Mouse (Mus musculus) liver, embryonic 15.5 days (tissue): Measurements from ENCODE around the gene Mtcl1. TPM values are rescaled to one million over a fixed set of nuclear protein-coding genes. Genes with fewer than 3 reads are reported as not detected.

ENCODE experiments used
- ATAC-seq: fragments of 200-750 bp; cut with Nextera tagmentation; 2 replicates; pipeline ENCODE4 v1.8.0; 2017; ENCODE audit warnings: moderate number of reproducible peaks, mild to moderate bottlenecking, moderate library complexity; ENCODE audit not compliant: insufficient read depth
- H3K27ac ChIP-seq: fragments of 300-500 bp; sonication (generic); replicated peaks from 2 replicates; pipeline ENCODE4 v1.5.1; 2015; ENCODE audit warnings: mild to moderate bottlenecking, inconsistent platforms
- H3K27me3 ChIP-seq: fragments of 300-500 bp; sonication (generic); 2 replicates; pipeline ENCODE4 v1.6.1; 2015; ENCODE audit warnings: mild to moderate bottlenecking, inconsistent platforms
- H3K36me3 ChIP-seq: fragments of 300-500 bp; sonication (generic); replicated peaks from 2 replicates; pipeline ENCODE4 v1.6.1; 2015; ENCODE audit warnings: moderate library complexity, mild to moderate bottlenecking, inconsistent platforms
- H3K4me1 ChIP-seq: fragments of 300-500 bp; sonication (generic); replicated peaks from 2 replicates; pipeline ENCODE4 v1.6.1; 2015; ENCODE audit warnings: inconsistent platforms
- H3K4me2 ChIP-seq: fragments of 300-500 bp; sonication (generic); 2 replicates; pipeline ENCODE4 v1.6.1; 2015; ENCODE audit warnings: moderate library complexity, mild to moderate bottlenecking, inconsistent platforms
- H3K4me3 ChIP-seq: fragments of 300-500 bp; sonication (generic); replicated peaks from 2 replicates; pipeline ENCODE4 v1.5.1; 2015; ENCODE audit warnings: mild to moderate bottlenecking, inconsistent platforms
- H3K9ac ChIP-seq: fragments of 300-500 bp; sonication (generic); 2 replicates; pipeline ENCODE4 v1.6.1; 2015; ENCODE audit warnings: moderate library complexity, mild to moderate bottlenecking, inconsistent platforms
- H3K9me3 ChIP-seq: fragments of 300-500 bp; sonication (generic); replicated peaks from 2 replicates; pipeline ENCODE4 v1.6.1; 2016; ENCODE audit warnings: inconsistent platforms
- WGBS: fragments of 180-500 bp; shearing (Covaris S2); methylation state at CpG from one replicate; pipeline ENCODE4 v1.1.7; 2015; ENCODE audit warnings: mixed read lengths; ENCODE audit not compliant: insufficient replicate concordance; 5-methylcytosine and 5-hydroxymethylcytosine counted together
- polyA plus RNA-seq: library from polyadenylated mRNA; unstranded; fragments of >200 nt; fragmentation: Nextera tagmentation; extraction: Ambion mirVana; gene quantifications from 2 replicates; pipeline ENCODE4 v1.2.1, GENCODE M21; 2015

Gene Mtcl1
- polyA plus RNA-seq, 1 experiment from 2014 or later = 0.12 TPM

DNA sequence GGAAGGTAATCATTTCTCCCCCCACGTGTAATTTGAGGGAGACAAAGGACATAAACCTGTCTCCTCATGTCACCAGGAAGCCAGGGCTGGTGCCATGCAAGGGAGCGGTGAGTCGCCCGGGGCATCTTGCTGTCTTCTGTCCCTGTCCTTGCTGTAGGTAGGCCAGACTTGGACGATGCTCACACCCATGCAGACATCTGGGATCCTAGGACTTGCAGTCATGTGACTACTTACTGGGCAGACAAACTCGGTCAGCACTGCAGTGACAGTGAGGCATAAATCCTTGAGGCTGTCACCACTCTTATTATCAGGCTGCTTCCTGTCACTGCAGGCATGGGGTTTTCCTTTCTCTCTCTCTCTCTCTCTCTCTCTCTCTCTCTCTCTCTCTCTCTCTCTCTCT, 107.9 kb downstream of the Mtcl1 start:
- no peak for ATAC-seq
- Histone ChIP-seq H3K9ac (no peak overlapping the region), H3K4me1 (no peaks in the 10 kb centered on the region), H3K4me3 (no peak overlapping the region), H3K9me3 (no peaks in the 10 kb centered on the region), H3K4me2 (no peak overlapping the region), H3K36me3 (no peaks in the 10 kb centered on the region), H3K27me3 (no peaks in the 10 kb centered on the region), H3K27ac (no peak overlapping the region)
- 60% methylated on average over 6 of the region's 6 CpGs for WGBS

GRCm38 (mm10) chr17:66340798-66341197, 108.8 kb downstream of the Mtcl1 start:
- Histone ChIP-seq H3K4me2 (no peak overlapping the region), H3K27me3 (no peaks in the 10 kb centered on the region), H3K27ac (no peak overlapping the region), H3K4me1 (no peaks in the 10 kb centered on the region), H3K9ac (no peak overlapping the region), H3K36me3 (no peaks in the 10 kb centered on the region), H3K9me3 (no peaks in the 10 kb centered on the region), H3K4me3 (no peak overlapping the region)
- ATAC-seq = no peak
- WGBS = 43% methylated on average over 12 of the region's 12 CpGs

GRCm38 (mm10) chr17:66337929-66338328, 111.6 kb downstream of the Mtcl1 start:
- no peak for ATAC-seq
- Histone ChIP-seq H3K4me2 (no peak overlapping the region), H3K9me3 (no peaks in the 10 kb centered on the region), H3K9ac (no peak overlapping the region), H3K4me1 (no peaks in the 10 kb centered on the region), H3K36me3 (no peaks in the 10 kb centered on the region), H3K4me3 (no peak overlapping the region), H3K27ac (no peak overlapping the region), H3K27me3 (no peaks in the 10 kb centered on the region)
- WGBS = 79% methylated on average over 13 of the region's 13 CpGs

DNA sequence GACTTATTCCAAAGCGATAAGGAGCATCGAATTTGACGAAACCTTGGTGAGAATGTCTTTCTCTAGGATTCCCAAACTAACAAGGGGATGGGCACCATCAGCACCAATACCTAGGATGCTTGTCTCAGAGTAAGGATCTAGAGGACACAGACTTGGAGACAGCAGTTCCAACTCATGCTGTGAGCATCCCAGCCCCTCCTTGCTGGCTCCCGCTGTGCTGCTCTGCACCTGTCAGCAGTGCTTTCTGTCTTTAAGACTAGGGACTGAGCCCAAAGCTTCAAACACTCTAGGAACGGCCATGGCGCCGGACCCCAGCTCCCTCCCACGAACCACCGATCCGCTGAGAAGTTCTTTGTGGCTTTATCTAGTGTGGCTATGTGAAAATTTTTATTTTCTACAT, 114.0 kb downstream of the Mtcl1 start:
- Histone ChIP-seq H3K4me3 (no peak overlapping the region), H3K36me3 (no peaks in the 10 kb centered on the region), H3K9me3 (no peaks in the 10 kb centered on the region), H3K27me3 (no peaks in the 10 kb centered on the region), H3K4me1 (no peaks in the 10 kb centered on the region), H3K9ac (no peak overlapping the region), H3K4me2 (no peak overlapping the region), H3K27ac (no peak overlapping the region)
- ATAC-seq = no peak
- WGBS = 77% methylated on average over 10 of the region's 10 CpGs

DNA sequence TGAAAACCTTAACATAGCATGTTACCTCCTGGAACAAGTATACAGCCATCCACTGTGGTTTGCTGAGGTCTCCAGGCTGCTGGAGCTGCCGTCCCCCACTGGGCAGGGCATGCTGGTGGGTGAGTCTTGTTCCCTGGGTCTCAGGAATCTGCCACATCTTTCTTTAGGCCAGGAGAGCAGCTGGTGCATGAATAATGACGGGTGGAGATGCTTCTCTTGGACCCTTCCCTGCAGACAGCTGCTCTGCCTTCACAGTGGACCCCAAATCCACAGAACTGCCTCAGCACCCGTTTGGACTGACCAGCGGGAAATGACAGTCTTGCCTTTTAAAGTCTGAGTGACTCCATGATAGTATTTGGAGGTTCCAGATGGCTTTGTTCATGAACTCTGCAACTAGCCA, 114.7 kb downstream of the Mtcl1 start:
- ATAC-seq = no peak
- Histone ChIP-seq H3K4me3 (no peak overlapping the region), H3K9ac (no peak overlapping the region), H3K4me1 (no peaks in the 10 kb centered on the region), H3K27me3 (no peaks in the 10 kb centered on the region), H3K9me3 (no peaks in the 10 kb centered on the region), H3K27ac (no peak overlapping the region), H3K4me2 (no peak overlapping the region), H3K36me3 (no peaks in the 10 kb centered on the region)
- 48% methylated on average over 4 of the region's 4 CpGs for WGBS

DNA sequence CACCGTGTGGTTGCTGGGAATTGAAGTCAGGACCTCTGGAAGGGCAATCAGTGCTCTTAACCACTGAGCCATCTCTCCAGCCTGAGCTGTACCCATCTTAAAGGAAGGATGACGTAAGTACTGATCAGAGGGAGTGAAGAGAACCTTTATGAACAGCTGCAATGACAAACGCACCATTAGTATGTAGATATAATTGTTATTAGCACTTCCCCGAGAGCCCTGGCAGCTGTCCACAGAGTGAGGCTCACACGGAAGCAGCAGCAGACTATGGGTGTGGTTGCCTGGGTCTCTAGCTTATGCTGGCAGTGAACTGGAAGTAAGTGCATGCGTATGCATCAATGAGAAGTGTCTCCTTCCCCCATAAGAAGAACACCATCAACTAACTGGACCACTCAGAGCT, 118.3 kb downstream of the Mtcl1 start:
- no peak for ATAC-seq

GRCm38 (mm10) chr17:66326552-66327045, 123.0 kb downstream of the Mtcl1 start:
- ATAC-seq = no peak
- Histone ChIP-seq H3K9ac (no peak overlapping the region), H3K27me3 (no peaks in the 10 kb centered on the region), H3K9me3 (no peaks in the 10 kb centered on the region), H3K4me3 (no peak overlapping the region), H3K27ac (no peak overlapping the region), H3K4me1 (no peaks in the 10 kb centered on the region), H3K36me3 (no peaks in the 10 kb centered on the region), H3K4me2 (no peak overlapping the region)
- WGBS = 67% methylated on average over 5 of the region's 5 CpGs

More for the DNA sequence above, 118.3 kb downstream of the Mtcl1 start:
- 60% methylated on average over 6 of the region's 6 CpGs for WGBS
- Histone ChIP-seq H3K9me3 (no peaks in the 10 kb centered on the region), H3K27ac (no peak overlapping the region), H3K36me3 (no peaks in the 10 kb centered on the region), H3K4me1 (no peaks in the 10 kb centered on the region), H3K4me2 (no peak overlapping the region), H3K4me3 (no peak overlapping the region), H3K9ac (no peak overlapping the region), H3K27me3 (no peaks in the 10 kb centered on the region)

DNA sequence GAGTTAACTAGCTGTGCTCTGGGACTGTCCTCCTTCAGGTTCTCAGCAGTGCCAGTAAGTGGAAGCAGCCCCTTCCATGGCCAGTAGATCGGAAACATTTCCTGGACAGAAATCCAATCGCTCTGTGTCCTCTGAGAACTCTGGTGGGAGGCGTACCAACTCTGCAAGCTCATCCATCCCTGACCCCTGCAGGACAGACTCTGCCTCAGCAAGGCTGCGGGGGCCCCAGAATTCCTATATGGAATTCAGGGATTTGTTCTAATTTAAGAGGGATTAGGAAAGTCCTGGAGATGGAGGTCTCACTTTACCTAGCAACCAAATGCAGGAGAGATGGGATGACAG, 123.4 kb downstream of the Mtcl1 start:
- H3K27me3 ChIP-seq = no peaks in the 10 kb centered on the region
- H3K4me1 ChIP-seq = no peaks in the 10 kb centered on the region
- H3K4me2 ChIP-seq = no peak overlapping the region
- H3K4me3 ChIP-seq = no peak overlapping the region
- H3K9me3 ChIP-seq = no peaks in the 10 kb centered on the region
- no peak overlapping the region for H3K9ac ChIP-seq
- H3K36me3 ChIP-seq = no peaks in the 10 kb centered on the region
- no peak for ATAC-seq
- WGBS = 60% methylated on average over 4 of the region's 4 CpGs
- no peak overlapping the region for H3K27ac ChIP-seq

- H3K27me3 ChIP-seq = no peaks in the 10 kb centered on the region
- no peak for ATAC-seq
- H3K27ac ChIP-seq = no peak overlapping the region
- no peak overlapping the region for H3K4me2 ChIP-seq
- H3K4me3 ChIP-seq = no peak overlapping the region
- no peaks in the 10 kb centered on the region for H3K9me3 ChIP-seq
- H3K9ac ChIP-seq = no peak overlapping the region
- WGBS = 51% methylated on average over 14 of the region's 14 CpGs
- no peaks in the 10 kb centered on the region for H3K4me1 ChIP-seq
- H3K36me3 ChIP-seq = no peaks in the 10 kb centered on the region
Observed at GRCm38 (mm10) chr17:66325440-66326203, 123.9 kb downstream of the Mtcl1 start.

GRCm38 (mm10) chr17:66324836-66325235, 124.7 kb downstream of the Mtcl1 start:
- Histone ChIP-seq H3K9ac (no peak overlapping the region), H3K4me3 (no peak overlapping the region), H3K36me3 (no peaks in the 10 kb centered on the region), H3K4me1 (no peaks in the 10 kb centered on the region), H3K9me3 (no peaks in the 10 kb centered on the region), H3K27me3 (no peaks in the 10 kb centered on the region), H3K4me2 (no peak overlapping the region), H3K27ac (no peak overlapping the region)
- no peak for ATAC-seq
- 67% methylated on average over 3 of the region's 3 CpGs for WGBS

DNA sequence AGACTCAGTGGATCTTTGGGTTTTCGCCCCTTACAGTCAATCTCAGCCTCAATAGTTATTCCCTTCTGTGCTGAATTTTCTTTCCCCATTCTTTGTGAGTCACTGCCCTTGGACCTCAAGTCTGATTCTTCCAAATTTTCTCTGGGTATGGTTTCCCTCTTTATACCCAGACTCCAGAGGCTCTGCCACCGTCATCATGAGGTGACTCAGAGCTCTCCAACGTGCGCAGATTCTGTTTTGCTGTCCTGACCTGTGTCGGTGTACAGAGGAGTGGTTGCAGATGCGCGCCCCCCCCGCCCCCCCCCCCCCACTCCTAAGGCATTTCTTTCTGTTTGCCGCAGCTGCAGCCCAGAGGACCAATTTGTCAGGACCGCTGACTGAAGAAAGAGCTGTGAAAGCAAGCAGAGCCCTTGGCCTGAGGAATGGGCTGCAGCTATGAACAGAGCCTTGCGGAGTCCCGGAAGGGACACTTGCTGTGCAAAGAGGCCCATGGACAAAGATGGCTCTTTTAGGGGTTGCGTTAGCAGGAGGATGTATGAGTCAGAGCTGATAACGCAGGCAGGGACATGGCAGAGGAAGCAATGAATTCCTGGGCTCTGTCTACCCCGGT, 126.8 kb downstream of the Mtcl1 start:
- Histone ChIP-seq H3K9me3 (no peaks in the 10 kb centered on the region), H3K9ac (no peak overlapping the region), H3K4me3 (no peak overlapping the region), H3K27ac (no peak overlapping the region), H3K36me3 (no peaks in the 10 kb centered on the region), H3K4me2 (no peak overlapping the region), H3K4me1 (no peaks in the 10 kb centered on the region), H3K27me3 (no peaks in the 10 kb centered on the region)
- ATAC-seq = no peak
- WGBS = 43% methylated on average over 15 of the region's 15 CpGs
